Mouse (Mus musculus): ENCODE data around the gene Cd101.

Cd101 gene

GRCm38 (mm10) chr3:101037984-101038545, 8.7 kb upstream of the Cd101 start:
- no peak for DNase-seq

GRCm38 (mm10) chr3:101036001-101036400, 6.6 kb upstream of the Cd101 start:
- DNase-seq = no peak

DNA sequence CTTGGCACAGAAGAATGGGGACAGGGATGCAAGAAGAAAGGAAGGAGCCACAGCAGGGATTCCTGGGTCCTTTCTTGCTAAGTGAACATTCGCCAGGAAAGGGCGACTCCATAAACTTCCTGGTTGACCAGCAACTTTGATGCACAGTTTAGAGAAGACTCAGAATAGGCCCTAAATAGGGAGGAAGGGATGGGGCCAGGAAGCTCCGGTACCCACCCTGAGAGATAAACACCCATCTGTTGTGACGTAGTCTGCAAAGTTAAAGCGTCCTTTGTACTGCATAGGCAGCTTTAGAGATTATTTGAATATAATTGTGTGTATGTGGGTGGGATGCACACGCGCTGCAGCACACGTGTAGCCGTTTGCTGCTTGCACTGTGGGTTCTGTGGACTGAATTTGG, 5.2 kb upstream of the Cd101 start:
- DNase-seq = no peak

GRCm38 (mm10) chr3:101033644-101034043, 4.3 kb upstream of the Cd101 start:
- DNase-seq = no peak

DNA sequence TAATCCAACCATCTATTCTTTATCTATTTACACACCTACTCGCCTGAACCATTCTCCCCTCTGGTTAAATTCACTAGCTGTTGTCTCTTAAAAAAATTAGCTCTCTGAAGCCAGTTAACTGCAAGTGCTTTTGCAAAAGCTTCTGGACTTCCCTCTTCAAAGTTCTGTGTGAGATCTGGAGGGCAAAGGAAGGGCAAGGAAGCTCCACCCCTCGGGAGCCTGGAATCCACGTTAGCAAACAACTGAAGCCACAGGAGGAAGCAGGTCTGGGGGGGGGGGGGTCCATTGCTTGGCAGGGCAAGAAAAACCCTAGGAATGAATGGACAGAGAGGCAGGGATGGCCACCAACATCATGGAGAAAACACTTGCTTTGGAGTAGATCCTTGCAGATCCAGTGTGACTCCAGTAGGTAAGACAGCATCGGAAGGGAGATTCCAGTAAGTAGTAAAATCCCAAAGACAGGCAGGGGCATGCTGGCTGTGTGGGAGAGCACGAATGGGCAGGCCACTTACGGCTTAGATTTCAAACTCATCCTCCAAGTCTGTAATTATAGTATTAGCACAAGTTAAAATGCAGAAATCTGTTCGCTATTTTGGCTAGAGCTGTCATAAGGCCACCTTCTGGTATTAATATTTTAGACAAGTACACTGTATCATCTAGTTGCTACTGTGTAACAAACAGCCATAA, 2.2 kb upstream of the Cd101 start:
- no peak for DNase-seq

DNA sequence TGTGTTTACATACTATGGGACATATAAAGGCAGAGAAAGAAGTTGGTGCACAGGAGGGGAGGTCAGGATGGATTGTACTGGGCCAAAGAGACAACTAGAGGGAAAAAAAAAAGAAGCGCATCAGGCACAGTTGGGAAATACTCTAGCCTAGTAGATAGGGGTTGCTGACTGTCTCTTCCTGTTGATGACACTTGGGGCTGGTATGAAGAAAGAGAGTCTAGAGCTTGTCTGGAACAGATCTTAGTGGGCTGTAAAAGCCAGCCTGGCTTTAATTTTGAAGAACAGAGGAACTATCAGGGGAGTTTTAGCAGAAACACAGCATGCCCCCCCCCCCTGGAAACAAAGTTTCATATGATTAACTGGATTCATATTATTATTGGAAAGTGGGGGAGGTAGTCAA, 1.3 kb upstream of the Cd101 start:
- DNase-seq = no peak

- no peak for DNase-seq
These were observed 2.6 kb downstream of the Cd101 start for GRCm38 (mm10) chr3:101026741-101027140.

DNA sequence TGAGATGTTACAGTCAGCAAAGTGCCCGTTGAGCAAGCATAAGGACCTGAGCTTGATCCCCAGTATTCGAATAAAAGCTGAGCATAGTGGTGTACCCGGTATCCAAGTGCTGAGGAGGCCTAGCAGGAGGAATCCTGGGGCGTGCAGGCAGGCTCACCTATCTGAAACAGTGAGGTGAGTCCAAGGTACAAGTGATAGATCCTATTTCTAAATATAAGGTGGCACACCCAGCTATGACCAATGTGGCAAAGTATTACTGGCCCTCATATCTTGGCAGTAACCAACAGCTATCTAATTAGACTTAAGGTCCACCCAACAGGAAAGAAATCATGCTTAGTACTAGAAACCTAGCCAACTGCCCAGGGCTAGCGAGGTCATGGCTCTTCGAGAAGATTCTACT, 6.4 kb downstream of the Cd101 start:
- DNase-seq = no peak

- DNase-seq = no peak
These were observed 7.8 kb downstream of the Cd101 start for GRCm38 (mm10) chr3:101021481-101022051.

- no peak for DNase-seq
These were observed 8.3 kb downstream of the Cd101 start for GRCm38 (mm10) chr3:101021073-101021472.

GRCm38 (mm10) chr3:101018494-101018893, 10.9 kb downstream of the Cd101 start:
- no peak for DNase-seq

- DNase-seq = no peak
These were observed 13.3 kb downstream of the Cd101 start for GRCm38 (mm10) chr3:101016050-101016449.

DNA sequence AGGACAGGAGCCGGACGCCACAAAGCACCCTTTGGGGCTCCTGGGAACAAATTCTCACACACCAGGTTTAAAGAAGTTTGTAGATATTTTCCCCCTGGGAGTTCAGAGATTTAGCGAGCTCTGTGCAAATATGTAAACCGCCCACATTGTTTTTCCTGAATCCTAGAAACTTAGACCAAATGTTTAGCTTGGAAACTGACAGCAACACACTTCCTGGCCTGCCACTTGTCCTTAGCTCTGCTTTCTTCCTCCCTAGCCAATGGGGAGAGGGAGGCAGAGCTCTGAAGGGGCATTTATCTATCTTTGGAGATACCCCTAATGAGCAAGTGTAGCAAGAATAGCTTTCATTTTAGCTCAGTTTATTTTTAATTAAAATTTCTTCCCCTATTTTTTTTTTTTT, 14.1 kb downstream of the Cd101 start:
- no peak for DNase-seq

- DNase-seq = no peak
These were observed 15.8 kb downstream of the Cd101 start for GRCm38 (mm10) chr3:101013536-101013935.

- DNase-seq = no peak
These were observed 16.4 kb downstream of the Cd101 start for GRCm38 (mm10) chr3:101013005-101013404.

- no peak for DNase-seq
These were observed 16.8 kb downstream of the Cd101 start for GRCm38 (mm10) chr3:101012597-101012996.

DNA sequence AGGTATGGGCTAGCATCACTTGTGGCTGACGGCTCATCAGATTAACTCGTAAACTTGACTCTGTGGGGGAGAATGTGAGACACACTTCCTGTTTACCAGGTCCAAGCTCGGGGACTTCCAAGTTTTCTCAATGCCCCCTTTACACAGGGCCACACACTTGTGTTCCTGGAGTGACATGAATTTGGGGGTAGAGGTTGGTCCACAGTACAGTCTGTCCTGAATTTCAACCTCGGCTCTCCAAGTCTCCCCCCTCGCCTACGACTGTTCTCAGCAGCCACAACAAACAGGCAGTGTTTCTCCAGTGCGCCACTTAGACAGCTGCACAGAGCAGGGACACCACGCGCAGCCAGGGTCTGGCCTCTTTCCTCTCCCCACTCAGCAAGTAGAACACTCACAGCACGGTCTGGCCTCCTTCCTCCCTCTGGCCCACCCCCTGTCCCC, 17.2 kb downstream of the Cd101 start:
- DNase-seq = no peak

DNA sequence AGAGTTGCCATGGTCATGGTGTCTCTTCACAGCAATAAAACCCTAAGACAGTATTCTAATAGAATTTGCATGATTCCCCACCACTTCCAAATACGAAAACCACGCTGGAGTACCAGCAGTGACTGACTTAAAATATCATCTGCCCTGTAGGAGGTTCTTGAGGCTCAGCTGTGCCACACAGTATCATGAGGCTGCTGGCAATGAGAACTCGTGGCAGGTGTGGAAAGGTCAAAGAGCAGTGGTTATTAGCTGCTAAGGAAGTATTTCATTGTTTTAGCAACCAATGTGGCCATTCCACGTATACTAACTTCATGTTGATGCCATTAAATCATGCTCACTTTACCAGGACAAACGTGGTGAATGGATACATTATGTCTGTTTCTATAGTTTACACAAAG, 18.2 kb downstream of the Cd101 start:
- no peak for DNase-seq

- no peak for DNase-seq
These were observed 18.7 kb downstream of the Cd101 start for GRCm38 (mm10) chr3:101010589-101011202.

GRCm38 (mm10) chr3:101007112-101007782, 22.1 kb downstream of the Cd101 start:
- no peak for DNase-seq

DNA sequence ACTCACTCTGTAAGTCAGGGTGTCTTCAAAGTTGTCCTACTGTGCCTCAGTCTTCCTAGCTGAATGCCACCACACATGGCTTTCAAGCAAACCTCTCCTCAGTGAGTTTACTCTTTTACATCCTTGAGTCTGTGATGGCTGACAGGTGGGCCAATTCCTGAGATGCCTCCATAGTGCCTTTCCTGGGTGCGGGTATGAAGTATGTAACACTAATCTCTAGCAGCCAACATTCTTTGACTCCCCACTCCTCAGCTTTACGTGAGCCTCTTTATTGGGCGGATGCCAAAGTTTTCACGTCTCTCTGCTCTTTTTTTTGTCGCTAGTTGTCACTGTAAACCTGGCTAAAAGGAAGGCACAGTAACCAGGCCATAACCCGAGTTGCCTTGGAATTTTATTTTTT, 24.0 kb downstream of the Cd101 start:
- no peak for DNase-seq

GRCm38 (mm10) chr3:101003575-101004356, 25.6 kb downstream of the Cd101 start:
- DNase-seq = no peak

DNA sequence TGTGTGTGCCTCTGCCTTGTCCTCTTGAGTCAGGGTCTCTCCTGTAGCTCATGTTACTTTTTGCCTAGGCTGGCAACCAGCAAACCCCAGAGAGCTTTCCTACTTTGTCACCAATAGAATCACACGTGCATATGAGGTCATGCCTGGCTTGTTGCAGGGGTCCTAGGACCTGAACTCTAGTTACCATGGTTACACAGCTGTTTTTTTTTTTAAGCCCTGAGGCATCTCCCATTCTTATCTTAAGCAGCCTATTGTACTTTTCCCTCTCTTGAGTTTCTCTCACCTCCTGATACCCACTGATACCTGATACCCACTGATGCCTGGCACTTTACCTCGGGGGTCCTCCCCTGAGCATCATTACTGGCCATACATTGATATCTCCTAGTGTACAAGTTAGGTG, 29.6 kb downstream of the Cd101 start:
- no peak for DNase-seq

All from kidney, adult 18-20 months (tissue).